Mouse (Mus musculus) liver, embryonic 11.5 days (tissue): ENCODE measurements at regions not wholly inside any gene's neighbourhood (a gene's known extent, or its start where the extent isn't known, plus 50 kb on each side); places are given as distances from the start of the nearest gene placed in this dataset.

Source experiments
- ATAC-seq: fragments of 200-750 bp; cut with Nextera tagmentation; replicated peaks from 2 replicates; pipeline ENCODE4 v1.8.0; 2017; ENCODE audit warnings: moderate number of reproducible peaks, mild to moderate bottlenecking, moderate TSS enrichment, moderate library complexity; ENCODE audit not compliant: low FRiP score
- DNase-seq: peaks from one replicate; pipeline ENCODE4 v3.0.0-alpha.2; 2017; ENCODE audit warnings: low spot score
- H3K27ac ChIP-seq: fragments of 300-500 bp; sonication (generic); 2 replicates; pipeline ENCODE4 v1.5.1; 2014; ENCODE audit warnings: mild to moderate bottlenecking, low read depth, low read length, control low read depth
- H3K27me3 ChIP-seq: fragments of 300-500 bp; sonication (generic); replicated peaks from 2 replicates; pipeline ENCODE4 v1.6.1; 2014; ENCODE audit warnings: low read length, mixed read lengths; ENCODE audit not compliant: control insufficient read depth, insufficient read depth
- H3K36me3 ChIP-seq: fragments of 300-500 bp; sonication (generic); 2 replicates; pipeline ENCODE4 v1.6.1; 2014; ENCODE audit warnings: mild to moderate bottlenecking, low read length, moderate library complexity, mixed read lengths; ENCODE audit not compliant: control insufficient read depth, insufficient read depth
- H3K4me1 ChIP-seq: fragments of 300-500 bp; sonication (generic); replicated peaks from 2 replicates; pipeline ENCODE4 v1.6.1; 2014; ENCODE audit warnings: low read length, mixed read lengths; ENCODE audit not compliant: control insufficient read depth, insufficient read depth
- H3K4me2 ChIP-seq: fragments of 300-500 bp; sonication (generic); 2 replicates; pipeline ENCODE4 v1.6.1; 2014; ENCODE audit warnings: mild to moderate bottlenecking, control low read depth, moderate library complexity
- H3K4me3 ChIP-seq: fragments of 300-500 bp; sonication (generic); 2 replicates; pipeline ENCODE4 v1.5.1; 2014; ENCODE audit warnings: low read depth, low read length, control low read depth
- H3K9ac ChIP-seq: fragments of 300-500 bp; sonication (generic); 2 replicates; pipeline ENCODE4 v1.6.1; 2014; ENCODE audit warnings: low read depth, low read length, control low read depth
- H3K9me3 ChIP-seq: fragments of 300-500 bp; sonication (generic); 2 replicates; pipeline ENCODE4 v1.6.1; 2016; ENCODE audit warnings: low read length, inconsistent platforms, mixed read lengths; ENCODE audit not compliant: control insufficient read depth
- WGBS: fragments of 180-500 bp; shearing (Covaris S2); extraction: QIAGEN DNeasy Blood & Tissue Kit; methylation state at CpG from one replicate; pipeline ENCODE4 v1.1.7; 2014; 5-methylcytosine and 5-hydroxymethylcytosine counted together

- ATAC-seq = no peak
- DNase-seq = no peak
- H3K9me3 ChIP-seq = no peaks in the 10 kb centered on the region
- H3K27me3 ChIP-seq = no peaks in the 10 kb centered on the region
- H3K36me3 ChIP-seq = no peaks in the 10 kb centered on the region
- H3K4me3 ChIP-seq = no peak overlapping the region
- WGBS = 56% methylated on average over 3 of the region's 3 CpGs
- H3K4me1 ChIP-seq = no peaks in the 10 kb centered on the region
- H3K4me2 ChIP-seq = no peak overlapping the region
- H3K9ac ChIP-seq = no peak overlapping the region
- H3K27ac ChIP-seq = no peak overlapping the region
These were observed 148.3 kb upstream of the Adam6b start for GRCm38 (mm10) chr12:113341046-113341445.

GRCm38 (mm10) chr12:113355132-113355531 lies 134.2 kb upstream of the Adam6b start:
- Histone ChIP-seq H3K4me1 (no peaks in the 10 kb centered on the region), H3K4me2 (no peak overlapping the region), H3K36me3 (no peaks in the 10 kb centered on the region), H3K27ac (no peak overlapping the region), H3K4me3 (no peak overlapping the region), H3K27me3 (no peaks in the 10 kb centered on the region), H3K9me3 (peaks cover 2% of the 10 kb centered on the region; the same call in 1 of the 2 replicates), H3K9ac (no peak overlapping the region)
- DNase-seq (no peak), ATAC-seq (no peak)
- 63% methylated on average over 2 of the region's 2 CpGs for WGBS

- 69% methylated on average over 5 of the region's 5 CpGs for WGBS
- no peaks in the 10 kb centered on the region for H3K36me3 ChIP-seq
- H3K9ac ChIP-seq = no peak overlapping the region
- no peaks in the 10 kb centered on the region for H3K27me3 ChIP-seq
- H3K27ac ChIP-seq = no peak overlapping the region
- ATAC-seq (no peak), DNase-seq (no peak)
- no peaks in the 10 kb centered on the region for H3K4me1 ChIP-seq
- no peak overlapping the region for H3K4me2 ChIP-seq
- H3K9me3 ChIP-seq = peaks cover 2% of the 10 kb centered on the region; the same call in 1 of the 2 replicates
- no peak overlapping the region for H3K4me3 ChIP-seq
These were observed 131.2 kb upstream of the Adam6b start for GRCm38 (mm10) chr12:113358077-113358476.

GRCm38 (mm10) chr12:113360032-113360431 lies 129.3 kb upstream of the Adam6b start:
- 80% methylated on average over 7 of the region's 7 CpGs for WGBS
- no peak overlapping the region for H3K4me2 ChIP-seq
- H3K4me3 ChIP-seq = no peak overlapping the region
- H3K9ac ChIP-seq = no peak overlapping the region
- no peaks in the 10 kb centered on the region for H3K36me3 ChIP-seq
- peaks cover 2% of the 10 kb centered on the region; the same call in 1 of the 2 replicates for H3K9me3 ChIP-seq
- H3K27me3 ChIP-seq = no peaks in the 10 kb centered on the region
- no peak overlapping the region for H3K27ac ChIP-seq
- DNase-seq (no peak), ATAC-seq (no peak)
- no peaks in the 10 kb centered on the region for H3K4me1 ChIP-seq

- H3K27me3 ChIP-seq = no peaks in the 10 kb centered on the region
- no peaks in the 10 kb centered on the region for H3K4me1 ChIP-seq
- H3K27ac ChIP-seq = no peak overlapping the region
- no peak for DNase-seq
- H3K36me3 ChIP-seq = no peaks in the 10 kb centered on the region
- H3K4me3 ChIP-seq = no peak overlapping the region
- H3K4me2 ChIP-seq = no peak overlapping the region
- ATAC-seq = no peak
- no peak overlapping the region for H3K9ac ChIP-seq
- H3K9me3 ChIP-seq = peaks cover 2% of the 10 kb centered on the region; the same call in 1 of the 2 replicates
- WGBS = 51% methylated on average over 2 of the region's 2 CpGs
These were observed 126.8 kb upstream of the Adam6b start for GRCm38 (mm10) chr12:113362409-113363038.

GRCm38 (mm10) chr12:113364023-113364422 lies 125.3 kb upstream of the Adam6b start:
- Histone ChIP-seq H3K9me3 (no peaks in the 10 kb centered on the region), H3K4me1 (no peaks in the 10 kb centered on the region), H3K27me3 (no peaks in the 10 kb centered on the region), H3K9ac (no peak overlapping the region), H3K4me3 (no peak overlapping the region), H3K36me3 (no peaks in the 10 kb centered on the region), H3K27ac (no peak overlapping the region), H3K4me2 (no peak overlapping the region)
- DNase-seq = no peak
- ATAC-seq = no peak

GRCm38 (mm10) chr12:113364437-113364836 lies 124.9 kb upstream of the Adam6b start:
- H3K36me3 ChIP-seq = no peaks in the 10 kb centered on the region
- H3K4me1 ChIP-seq = no peaks in the 10 kb centered on the region
- H3K4me3 ChIP-seq = no peak overlapping the region
- DNase-seq (no peak), ATAC-seq (no peak)
- H3K27me3 ChIP-seq = no peaks in the 10 kb centered on the region
- no peaks in the 10 kb centered on the region for H3K9me3 ChIP-seq
- no peak overlapping the region for H3K4me2 ChIP-seq
- no peak overlapping the region for H3K9ac ChIP-seq
- H3K27ac ChIP-seq = no peak overlapping the region

GRCm38 (mm10) chr12:113365783-113366182 lies 123.5 kb upstream of the Adam6b start:
- no peak for DNase-seq
- H3K4me2 ChIP-seq = no peak overlapping the region
- H3K4me1 ChIP-seq = no peaks in the 10 kb centered on the region
- H3K9me3 ChIP-seq = no peaks in the 10 kb centered on the region
- H3K27me3 ChIP-seq = no peaks in the 10 kb centered on the region
- no peak overlapping the region for H3K9ac ChIP-seq
- no peaks in the 10 kb centered on the region for H3K36me3 ChIP-seq
- no peak overlapping the region for H3K4me3 ChIP-seq
- no peak for ATAC-seq
- no peak overlapping the region for H3K27ac ChIP-seq
- WGBS = 41% methylated on average over 2 of the region's 2 CpGs

- Histone ChIP-seq H3K9me3 (no peaks in the 10 kb centered on the region), H3K4me3 (no peak overlapping the region), H3K36me3 (no peaks in the 10 kb centered on the region), H3K4me2 (no peak overlapping the region), H3K27ac (no peak overlapping the region), H3K9ac (no peak overlapping the region), H3K27me3 (no peaks in the 10 kb centered on the region), H3K4me1 (no peaks in the 10 kb centered on the region)
- WGBS = 39% methylated on average over 1 of the region's 1 CpGs
- DNase-seq (no peak), ATAC-seq (no peak)
These were observed 122.9 kb upstream of the Adam6b start for GRCm38 (mm10) chr12:113366394-113366793.
